Mouse (Mus musculus) midbrain, embryonic 12.5 days (tissue): ENCODE data around the gene Gm4177. TPM values are rescaled to one million over a fixed set of nuclear protein-coding genes. Genes with fewer than 3 reads are reported as not detected.
"Not testable (repeated sequence)": the region's sequence is repeated elsewhere in the genome, so short reads cannot be mapped to it uniquely, and the experiment has no call there.

Source experiments
- ATAC-seq: fragments of 200-750 bp; cut with Nextera tagmentation; 2 replicates; pipeline ENCODE4 v1.8.0; 2017; ENCODE audit warnings: low read depth, moderate TSS enrichment, moderate library complexity; ENCODE audit not compliant: low FRiP score
- H3K27ac ChIP-seq: fragments of 300-500 bp; sonication (generic); replicated peaks from 2 replicates; pipeline ENCODE4 v1.5.1; 2016; ENCODE audit warnings: mild to moderate bottlenecking
- H3K27me3 ChIP-seq: fragments of 300-500 bp; sonication (generic); 2 replicates; pipeline ENCODE4 v1.6.1; 2016; ENCODE audit warnings: mild to moderate bottlenecking
- H3K36me3 ChIP-seq: fragments of 300-500 bp; sonication (generic); 2 replicates; pipeline ENCODE4 v1.6.1; 2016
- H3K4me1 ChIP-seq: fragments of 300-500 bp; sonication (generic); 2 replicates; pipeline ENCODE4 v1.6.1; 2016
- H3K4me2 ChIP-seq: fragments of 300-500 bp; sonication (generic); replicated peaks from 2 replicates; pipeline ENCODE4 v1.6.1; 2016; ENCODE audit warnings: mild to moderate bottlenecking, moderate library complexity
- H3K4me3 ChIP-seq: fragments of 300-500 bp; sonication (generic); 2 replicates; pipeline ENCODE4 v1.5.1; 2016; ENCODE audit warnings: mild to moderate bottlenecking
- H3K9ac ChIP-seq: fragments of 300-500 bp; sonication (generic); replicated peaks from 2 replicates; pipeline ENCODE4 v1.6.1; 2016; ENCODE audit warnings: mild to moderate bottlenecking, moderate library complexity
- H3K9me3 ChIP-seq: fragments of 300-500 bp; sonication (generic); 2 replicates; pipeline ENCODE4 v1.6.1; 2016; ENCODE audit warnings: mild to moderate bottlenecking
- WGBS: fragments of 180-500 bp; shearing (Covaris S2); methylation state at CpG from one replicate; pipeline ENCODE4 v1.1.7; 2016; 5-methylcytosine and 5-hydroxymethylcytosine counted together
- polyA plus RNA-seq: library from polyadenylated mRNA; unstranded; fragments of >200 nt; fragmentation: Nextera tagmentation; extraction: Ambion mirVana; gene quantifications from 2 replicates; pipeline ENCODE4 v1.2.1, GENCODE M21; 2016

The Gm4177 gene
- not detected in 2 replicates for polyA plus RNA-seq

DNA sequence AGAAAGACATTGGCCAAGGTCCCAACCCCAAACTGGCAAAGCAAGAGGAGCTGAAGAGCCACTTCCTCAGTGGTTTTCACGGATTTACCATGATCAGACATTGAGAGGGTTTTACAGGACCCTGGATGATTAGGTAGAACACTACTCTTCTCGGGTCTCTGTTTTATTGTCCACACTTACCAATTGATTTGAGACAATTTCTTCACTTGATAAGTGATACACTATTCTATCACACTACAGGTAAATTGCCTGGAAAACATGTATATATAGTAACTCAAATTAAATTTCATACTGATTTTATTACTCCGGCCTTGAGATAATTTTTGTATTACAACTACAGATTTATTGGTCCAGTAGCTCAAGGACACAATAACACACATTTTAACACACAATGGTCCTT is at the start of gene Gm4177:
TSS of gene Gm4177 (minus strand) at position 101 of the 400 bp plus-strand sequence.
- H3K36me3 ChIP-seq, H3K9ac ChIP-seq, H3K9me3 ChIP-seq, H3K4me1 ChIP-seq, H3K27me3 ChIP-seq, H3K4me3 ChIP-seq, ATAC-seq, H3K4me2 ChIP-seq, H3K27ac ChIP-seq: not testable (repeated sequence)
- WGBS = no CpG with 5 or more reads among the region's 3 CpGs

- H3K4me2 ChIP-seq, ATAC-seq, H3K9ac ChIP-seq, H3K4me3 ChIP-seq, H3K4me1 ChIP-seq, H3K27me3 ChIP-seq, H3K9me3 ChIP-seq, H3K36me3 ChIP-seq, H3K27ac ChIP-seq: not testable (repeated sequence)
- WGBS = no CpG with 5 or more reads among the region's 1 CpGs
Measured at GRCm38 (mm10) chr7:21844167-21844566, 47.6 kb upstream of the Gm4177 start, which contains the start of gene Gm5725. TSS of gene Gm5725 (minus strand) at chr7:21844267.

- ATAC-seq, H3K36me3 ChIP-seq: not testable (repeated sequence)
Measured at GRCm38 (mm10) chr7:21832051-21832450, 35.5 kb upstream of the Gm4177 start, which contains the start of gene Vmn1r135. TSS of gene Vmn1r135 (plus strand) at chr7:21832351.

DNA sequence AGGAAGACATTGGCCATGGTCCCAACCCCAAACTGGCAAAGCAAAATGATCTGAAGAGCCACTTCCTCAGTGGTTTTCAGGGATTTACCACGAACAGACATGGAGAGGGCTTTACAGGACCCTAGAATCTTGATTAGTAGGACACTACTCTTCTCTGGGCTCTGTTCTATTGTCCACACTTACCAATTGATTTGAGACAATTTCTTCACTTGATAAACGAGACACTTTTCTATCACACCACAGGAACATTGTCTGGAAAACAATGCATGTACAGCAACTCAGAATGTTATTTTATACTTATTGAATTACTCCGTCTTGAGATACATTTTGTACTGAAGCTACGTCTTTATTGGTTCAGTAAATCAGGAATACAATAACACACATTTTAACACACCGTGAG is 35.2 kb downstream of the Gm4177 start, which contains the start of gene Gm4175:
TSS of gene Gm4175 (minus strand) at position 101 of the 400 bp plus-strand sequence.
- H3K4me1 ChIP-seq, ATAC-seq, H3K9me3 ChIP-seq, H3K36me3 ChIP-seq, H3K27ac ChIP-seq, H3K27me3 ChIP-seq, H3K9ac ChIP-seq, H3K4me3 ChIP-seq, H3K4me2 ChIP-seq: not testable (repeated sequence)
- no CpG with 5 or more reads among the region's 5 CpGs for WGBS

More at GRCm38 (mm10) chr7:21832051-21832450, 35.5 kb upstream of the Gm4177 start, which contains the start of gene Vmn1r135:
- not testable (repeated sequence) for H3K4me2 ChIP-seq, H3K4me3 ChIP-seq, H3K27ac ChIP-seq, H3K9me3 ChIP-seq, H3K4me1 ChIP-seq, H3K27me3 ChIP-seq, H3K9ac ChIP-seq
- no CpG with 5 or more reads among the region's 1 CpGs for WGBS

Other genes with a start within 250 kb of the Gm4177 start
- not detected in 2 replicates for gene Vmn1r132, start 182.6 kb downstream of the Gm4177 start, polyA plus RNA-seq
- gene Gm4175, start 35.3 kb downstream of the Gm4177 start, polyA plus RNA-seq = not detected in 2 replicates
- not detected in 2 replicates for gene Vmn1r135, start 35.6 kb upstream of the Gm4177 start, polyA plus RNA-seq
- not detected in 2 replicates for gene Gm5725, start 47.5 kb upstream of the Gm4177 start, polyA plus RNA-seq
- gene Gm5891, start 124.6 kb upstream of the Gm4177 start, polyA plus RNA-seq = not detected in 2 replicates
- not detected in 2 replicates for gene Vmn1r137, start 197.9 kb upstream of the Gm4177 start, polyA plus RNA-seq
- not detected in 2 replicates for gene Vmn1r138, start 232.2 kb upstream of the Gm4177 start, polyA plus RNA-seq